Mouse (Mus musculus) kidney, adult 2 months (tissue): Measurements from ENCODE around the gene Ctla4. TPM values are rescaled to one million over a fixed set of nuclear protein-coding genes. Genes with fewer than 3 reads are reported as not detected.

ENCODE experiments used
- DNase-seq: peaks from one replicate; pipeline ENCODE4 v3.0.0; 2021
- H3K27ac ChIP-seq: fragments of 200-500 bp; 2 replicates; pipeline ENCODE4 v1.5.1; 2012; ENCODE audit warnings: low read depth, low read length, control low read depth, inconsistent platforms; ENCODE audit not compliant: insufficient read depth
- H3K27me3 ChIP-seq: fragments of 200-500 bp; replicated peaks from 2 replicates; pipeline ENCODE4 v1.6.1; 2012; ENCODE audit warnings: mild to moderate bottlenecking, moderate library complexity, low read length, inconsistent platforms; ENCODE audit not compliant: control insufficient read depth, insufficient read depth
- H3K36me3 ChIP-seq: fragments of 200-500 bp; 2 replicates; pipeline ENCODE4 v1.6.1; 2012; ENCODE audit warnings: mild to moderate bottlenecking, moderate library complexity, low read length, inconsistent platforms; ENCODE audit not compliant: control insufficient read depth, insufficient read depth
- H3K4me1 ChIP-seq: fragments of 200-500 bp; 2 replicates; pipeline ENCODE4 v1.6.1; 2011; ENCODE audit warnings: low read length; ENCODE audit not compliant: control insufficient read depth, insufficient read depth
- H3K4me3 ChIP-seq: fragments of 200-500 bp; 2 replicates; pipeline ENCODE4 v1.5.1; 2011; ENCODE audit warnings: mild to moderate bottlenecking, low read depth, low read length, control low read depth; ENCODE audit not compliant: insufficient read depth
- CTCF ChIP-seq: fragments of 200-500 bp; conservative IDR thresholded peaks from 2 replicates; pipeline ENCODE4 v1.5.1; 2011; ENCODE audit warnings: low read depth, mild to moderate bottlenecking, control low read depth, low read length, moderate library complexity, mixed read lengths; ENCODE audit not compliant: insufficient read depth, insufficient read length
- POLR2A ChIP-seq: fragments of 200-500 bp; IDR thresholded peaks from one replicate; pipeline ENCODE4 v1.6.1; 2011; ENCODE audit warnings: low read depth, low read length, control low read depth
- WGBS: fragments of 180-500 bp; shearing (Covaris S2); methylation state at CpG from one replicate; pipeline ENCODE4 v1.1.7; 2018; 5-methylcytosine and 5-hydroxymethylcytosine counted together
- polyA plus RNA-seq: library from polyadenylated mRNA; depleted of rRNA; stranded (reverse); fragments of >200 nt; gene quantifications from 2 replicates; pipeline ENCODE4 v1.2.3, GENCODE M21; 2012; rRNA removed

Gene Ctla4
- polyA plus RNA-seq = 0.27 TPM in 1 of 2 replicates, not detected in the other

DNA sequence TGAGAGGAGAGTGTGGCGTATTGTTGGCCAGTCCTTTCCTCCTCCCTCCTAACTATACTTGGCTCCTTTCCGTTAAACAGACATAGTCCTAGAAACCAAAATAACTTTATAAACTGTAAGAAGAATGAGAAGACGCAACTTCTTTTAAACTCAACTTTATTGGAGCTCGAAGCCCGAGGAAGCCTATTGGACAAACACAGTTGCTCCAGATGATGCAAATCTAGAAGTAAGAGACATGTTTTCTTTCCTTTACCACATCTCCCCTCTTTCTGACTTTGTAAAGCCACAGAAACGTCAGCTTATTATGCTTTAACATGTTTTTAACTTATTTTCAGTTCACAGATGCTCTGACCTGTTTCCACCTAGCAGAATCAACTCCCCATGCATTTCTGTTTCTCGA, at the start of gene Ctla4:
Gene Ctla4, plus strand, starts transcription at position 20 of the 400 bp plus-strand sequence.
- Histone ChIP-seq H3K36me3 (no peaks in the 10 kb centered on the region), H3K4me3 (no peak within 1 kb of the TSS), H3K27me3 (no peaks in the 10 kb centered on the region), H3K4me1 (no peaks in the 10 kb centered on the region), H3K27ac (no peak within 1 kb of the TSS)
- no peak for DNase-seq
- no peak for TF ChIP-seq CTCF
- no peak for TF ChIP-seq POLR2A
- 83% methylated on average over 7 of the region's 7 CpGs for WGBS

DNA sequence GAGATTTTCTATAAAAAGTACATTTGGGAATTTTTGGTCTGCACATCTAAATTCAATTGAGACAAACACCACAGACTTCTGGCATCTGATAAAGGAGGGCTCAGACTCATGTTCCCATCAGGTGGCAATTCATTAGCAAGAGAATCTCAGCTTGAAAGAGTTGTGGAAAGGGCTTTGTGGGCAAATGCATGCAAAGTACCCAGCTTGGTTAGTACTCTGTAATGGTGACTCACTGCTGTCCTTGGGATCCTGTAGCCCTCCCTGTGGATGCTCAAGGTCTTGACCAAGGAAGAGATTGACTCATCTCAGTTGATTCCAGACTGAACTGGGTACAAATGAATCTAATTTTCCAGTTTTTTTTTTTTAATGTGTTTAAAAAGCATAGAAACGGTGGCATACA, 47.6 kb upstream of the Ctla4 start:
- TF ChIP-seq CTCF = no peak
- no peak for TF ChIP-seq POLR2A
- Histone ChIP-seq H3K36me3 (no peaks in the 10 kb centered on the region), H3K4me3 (no peak overlapping the region), H3K4me1 (no peaks in the 10 kb centered on the region), H3K27me3 (no peaks in the 10 kb centered on the region), H3K27ac (no peak overlapping the region)
- DNase-seq = no peak
- 81% methylated on average over 1 of the region's 1 CpGs for WGBS

DNA sequence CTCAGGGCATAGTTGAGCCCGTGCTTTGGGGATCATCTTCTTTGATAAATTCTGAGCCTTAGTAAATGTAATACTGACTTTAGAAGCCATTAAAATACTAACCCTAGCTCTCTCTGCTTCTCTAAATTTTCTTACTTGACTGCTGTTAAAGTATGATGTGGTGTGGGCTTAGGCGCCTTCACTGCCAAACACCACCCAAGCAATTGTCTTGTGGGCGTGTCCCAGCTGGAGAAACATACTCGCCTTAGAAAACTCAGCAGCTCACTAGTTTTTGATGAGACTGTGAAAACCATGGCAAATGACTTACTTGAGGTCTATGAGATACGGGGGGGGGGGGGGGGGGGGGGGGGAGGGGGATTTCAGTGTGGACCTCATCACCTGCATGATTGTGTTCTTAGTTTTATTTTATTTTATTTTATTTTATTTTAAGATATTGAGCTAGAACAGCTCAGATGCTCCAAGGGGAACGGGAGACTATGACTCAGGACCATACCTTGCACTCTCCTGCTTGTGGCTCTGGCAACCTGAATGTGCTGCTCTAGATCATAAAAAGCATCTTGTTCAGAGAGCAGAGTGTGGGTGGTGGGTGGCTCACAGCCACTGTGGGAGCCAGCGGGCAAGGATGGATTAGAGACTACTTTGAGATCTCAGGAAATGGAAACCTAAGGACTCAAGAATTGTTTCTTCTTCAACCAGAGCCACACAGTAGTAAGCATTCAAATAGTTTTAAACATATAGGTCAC, 41.3 kb upstream of the Ctla4 start:
- no peaks in the 10 kb centered on the region for H3K4me1 ChIP-seq
- H3K4me3 ChIP-seq = no peak overlapping the region
- no peaks in the 10 kb centered on the region for H3K27me3 ChIP-seq
- no peaks in the 10 kb centered on the region for H3K36me3 ChIP-seq
- DNase-seq = no peak
- WGBS = 82% methylated on average over 7 of the region's 7 CpGs
- no peak overlapping the region for H3K27ac ChIP-seq
- TF ChIP-seq CTCF = no peak
- TF ChIP-seq POLR2A = no peak

DNA sequence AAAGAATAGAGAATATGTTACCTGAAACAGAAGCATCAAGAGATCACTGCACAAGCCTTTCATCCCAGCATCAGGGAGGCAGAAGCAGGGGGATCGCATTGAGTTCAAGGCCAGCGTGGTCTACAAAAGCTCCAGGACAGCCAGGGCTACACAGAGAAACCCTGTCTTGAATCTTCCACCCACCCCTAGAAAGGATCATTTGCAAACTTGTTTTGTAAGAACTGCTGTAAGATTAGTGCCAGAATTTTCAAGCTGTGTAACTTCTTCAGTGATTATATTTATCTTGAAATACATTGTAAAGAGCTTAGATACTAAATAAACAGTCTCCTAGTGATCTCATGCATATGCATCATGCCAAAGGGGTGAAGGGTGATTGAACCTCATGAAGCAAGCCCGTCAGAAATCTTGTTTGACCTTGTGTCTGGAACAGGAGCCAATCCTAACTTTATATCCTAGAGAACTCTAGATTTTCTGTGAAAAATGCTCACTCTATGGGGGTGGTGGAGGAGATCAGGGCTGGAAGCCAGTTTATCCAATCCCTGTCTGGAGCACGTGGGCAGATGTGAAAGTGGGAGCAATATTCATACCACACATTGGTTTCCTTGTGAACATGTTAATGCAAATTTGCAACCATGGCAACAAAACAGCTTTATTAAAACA, 40.1 kb upstream of the Ctla4 start:
- TF ChIP-seq CTCF (no peak), POLR2A (no peak)
- Histone ChIP-seq H3K4me1 (no peaks in the 10 kb centered on the region), H3K27me3 (no peaks in the 10 kb centered on the region), H3K4me3 (no peak overlapping the region), H3K36me3 (no peaks in the 10 kb centered on the region), H3K27ac (no peak overlapping the region)
- no peak for DNase-seq
- WGBS = 65% methylated on average over 4 of the region's 4 CpGs

DNA sequence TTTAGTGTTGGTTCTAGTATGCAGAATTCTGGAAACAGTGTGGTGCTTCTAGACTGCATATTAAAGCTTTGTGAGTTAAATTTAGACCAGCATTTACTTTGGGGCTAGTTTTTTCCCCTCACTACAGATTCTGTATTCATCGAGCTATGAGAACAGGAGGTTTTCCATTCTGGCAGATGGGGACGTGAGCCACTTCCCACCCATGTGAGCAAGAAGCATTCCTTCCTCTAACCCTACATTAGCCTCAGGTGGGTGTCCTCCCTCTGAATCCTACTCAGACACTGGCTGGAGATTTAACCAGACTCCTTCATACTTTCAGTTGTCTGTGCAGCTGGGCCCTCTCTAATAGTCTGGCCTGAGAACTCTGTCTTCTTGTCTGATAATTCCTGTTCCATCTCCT, 37.7 kb upstream of the Ctla4 start:
- Histone ChIP-seq H3K4me1 (no peaks in the 10 kb centered on the region), H3K4me3 (no peak overlapping the region), H3K36me3 (no peaks in the 10 kb centered on the region), H3K27ac (no peak overlapping the region), H3K27me3 (no peaks in the 10 kb centered on the region)
- 92% methylated on average over 2 of the region's 2 CpGs for WGBS
- no peak for DNase-seq
- TF ChIP-seq POLR2A = no peak
- TF ChIP-seq CTCF = no peak

DNA sequence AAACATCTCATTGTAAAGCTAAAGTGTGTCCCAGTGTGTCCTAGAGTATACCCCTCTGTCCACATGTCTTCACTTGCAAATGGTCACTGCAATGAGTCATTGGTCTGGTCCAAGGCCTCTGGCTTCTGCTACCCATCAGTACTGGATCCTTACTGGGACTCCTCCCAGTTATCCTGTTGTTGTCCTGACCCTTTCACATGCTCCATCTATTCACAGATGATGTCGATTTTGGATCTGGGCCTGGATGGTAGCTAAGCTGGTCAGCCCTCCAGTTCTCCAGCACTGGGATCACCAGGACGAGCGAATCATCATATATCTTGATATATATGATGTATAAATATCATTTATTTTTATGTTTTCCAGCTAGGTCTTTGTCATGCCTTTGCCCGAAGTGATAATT, 37.0 kb upstream of the Ctla4 start:
- no peak for TF ChIP-seq CTCF
- TF ChIP-seq POLR2A = no peak
- no peaks in the 10 kb centered on the region for H3K36me3 ChIP-seq
- no peaks in the 10 kb centered on the region for H3K27me3 ChIP-seq
- H3K4me1 ChIP-seq = no peaks in the 10 kb centered on the region
- H3K4me3 ChIP-seq = no peak overlapping the region
- no peak overlapping the region for H3K27ac ChIP-seq
- 92% methylated on average over 4 of the region's 4 CpGs for WGBS
- DNase-seq = no peak

DNA sequence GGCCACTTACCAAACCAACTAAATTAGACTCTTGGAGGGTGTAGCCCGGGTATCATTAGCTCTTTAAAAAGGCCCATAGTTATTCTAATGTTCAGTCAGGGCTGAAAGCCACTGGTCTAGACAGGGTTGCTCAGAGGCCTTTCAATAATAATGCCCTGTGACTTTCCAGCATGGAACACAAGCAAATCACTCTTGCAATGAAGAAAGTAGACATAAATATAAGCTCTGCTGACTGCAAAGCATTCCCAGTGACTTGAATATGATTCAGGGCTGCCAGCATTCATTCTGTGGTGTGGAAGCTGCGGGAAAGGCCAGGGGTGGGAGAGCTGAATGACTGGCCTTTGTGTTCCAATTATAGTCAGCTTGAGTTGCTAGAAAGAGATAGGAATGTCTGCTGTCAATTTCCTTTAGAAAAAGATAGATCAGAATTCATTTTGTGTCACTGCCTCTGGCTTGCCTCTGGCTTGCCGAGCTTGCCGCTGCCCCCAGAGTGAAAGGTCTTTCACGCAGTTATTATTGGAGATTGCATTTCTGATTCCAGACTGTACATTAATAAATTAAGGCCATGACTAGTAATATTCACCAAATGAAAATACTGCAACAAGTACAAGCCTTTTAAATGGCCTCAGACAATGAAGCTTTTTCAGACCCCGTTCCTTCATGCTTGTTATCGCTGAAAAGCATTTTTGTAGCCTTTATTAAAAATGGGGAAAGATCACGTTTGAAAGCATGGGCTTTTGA, 35.6 kb upstream of the Ctla4 start:
- 69% methylated on average over 8 of the region's 8 CpGs for WGBS
- TF ChIP-seq POLR2A = no peak
- no peak for TF ChIP-seq CTCF

More for the DNA sequence above, 35.6 kb upstream of the Ctla4 start:
- Histone ChIP-seq H3K27me3 (no peaks in the 10 kb centered on the region), H3K4me1 (no peaks in the 10 kb centered on the region), H3K36me3 (no peaks in the 10 kb centered on the region), H3K27ac (no peak overlapping the region), H3K4me3 (no peak overlapping the region)
- no peak for DNase-seq
